Mouse (Mus musculus) frontal cortex, postnatal 36 days (tissue): Measurements from ENCODE around the gene Fgfr2.

Source experiments
- DNase-seq, 2 experiments: peaks; one replicate each; pipeline ENCODE4 v3.0.0; 2022; ENCODE audit warnings: low spot score in 2 of 2

Fgfr2 gene

GRCm38 (mm10) chr7:131880150-131880549 lies 1243.0 kb downstream of the Fgfr2 start:
- no peak for DNase-seq

- DNase-seq: no peak
Measured at GRCm38 (mm10) chr7:131878846-131879245, 1244.3 kb downstream of the Fgfr2 start.

- no peak for DNase-seq
Measured at GRCm38 (mm10) chr7:131861157-131861556, 1262.0 kb downstream of the Fgfr2 start.

- peak; percentile 17 to 65 for DNase-seq
Measured at GRCm38 (mm10) chr7:131855641-131856040, 1267.5 kb downstream of the Fgfr2 start.

GRCm38 (mm10) chr7:131850579-131850978 lies 1272.6 kb downstream of the Fgfr2 start:
- no peak for DNase-seq

GRCm38 (mm10) chr7:131846066-131846905 lies 1276.9 kb downstream of the Fgfr2 start:
- no peak for DNase-seq

- DNase-seq: no peak
Measured at GRCm38 (mm10) chr7:131830261-131830660, 1292.9 kb downstream of the Fgfr2 start.

GRCm38 (mm10) chr7:131826811-131827210 lies 1296.3 kb downstream of the Fgfr2 start:
- no peak for DNase-seq

GRCm38 (mm10) chr7:131817976-131818375 lies 1305.2 kb downstream of the Fgfr2 start:
- peak; percentile 15 to 73 for DNase-seq

GRCm38 (mm10) chr7:131816641-131817040 lies 1306.5 kb downstream of the Fgfr2 start:
- DNase-seq: no peak

GRCm38 (mm10) chr7:131812116-131812515 lies 1311.0 kb downstream of the Fgfr2 start:
- peak in 1 of 2 experiments; percentile 29 for DNase-seq

GRCm38 (mm10) chr7:131810916-131811315 lies 1312.2 kb downstream of the Fgfr2 start:
- no peak for DNase-seq

GRCm38 (mm10) chr7:131809584-131810181 lies 1313.5 kb downstream of the Fgfr2 start:
- no peak for DNase-seq

- no peak for DNase-seq
Measured at GRCm38 (mm10) chr7:131807257-131807656, 1315.9 kb downstream of the Fgfr2 start.

- DNase-seq: no peak
Measured at GRCm38 (mm10) chr7:131805525-131806202, 1317.5 kb downstream of the Fgfr2 start.

- DNase-seq: no peak
Measured at GRCm38 (mm10) chr7:131800416-131801045, 1322.6 kb downstream of the Fgfr2 start.

- no peak for DNase-seq
Measured at GRCm38 (mm10) chr7:131797161-131797560, 1326.0 kb downstream of the Fgfr2 start.

- DNase-seq: no peak
Measured at GRCm38 (mm10) chr7:131788595-131789206, 1334.4 kb downstream of the Fgfr2 start.

GRCm38 (mm10) chr7:131785721-131786120 lies 1337.4 kb downstream of the Fgfr2 start:
- DNase-seq: no peak

GRCm38 (mm10) chr7:131778271-131778985 lies 1344.7 kb downstream of the Fgfr2 start:
- DNase-seq: no peak
